Mouse (Mus musculus): ENCODE measurements around the gene Pcgf2. TPM values are rescaled to one million over a fixed set of nuclear protein-coding genes. Genes with fewer than 3 reads are reported as not detected.

Pcgf2 gene
- total RNA-seq, 2 experiments from 2014 or later: 1.7 to 2.9 TPM

DNA sequence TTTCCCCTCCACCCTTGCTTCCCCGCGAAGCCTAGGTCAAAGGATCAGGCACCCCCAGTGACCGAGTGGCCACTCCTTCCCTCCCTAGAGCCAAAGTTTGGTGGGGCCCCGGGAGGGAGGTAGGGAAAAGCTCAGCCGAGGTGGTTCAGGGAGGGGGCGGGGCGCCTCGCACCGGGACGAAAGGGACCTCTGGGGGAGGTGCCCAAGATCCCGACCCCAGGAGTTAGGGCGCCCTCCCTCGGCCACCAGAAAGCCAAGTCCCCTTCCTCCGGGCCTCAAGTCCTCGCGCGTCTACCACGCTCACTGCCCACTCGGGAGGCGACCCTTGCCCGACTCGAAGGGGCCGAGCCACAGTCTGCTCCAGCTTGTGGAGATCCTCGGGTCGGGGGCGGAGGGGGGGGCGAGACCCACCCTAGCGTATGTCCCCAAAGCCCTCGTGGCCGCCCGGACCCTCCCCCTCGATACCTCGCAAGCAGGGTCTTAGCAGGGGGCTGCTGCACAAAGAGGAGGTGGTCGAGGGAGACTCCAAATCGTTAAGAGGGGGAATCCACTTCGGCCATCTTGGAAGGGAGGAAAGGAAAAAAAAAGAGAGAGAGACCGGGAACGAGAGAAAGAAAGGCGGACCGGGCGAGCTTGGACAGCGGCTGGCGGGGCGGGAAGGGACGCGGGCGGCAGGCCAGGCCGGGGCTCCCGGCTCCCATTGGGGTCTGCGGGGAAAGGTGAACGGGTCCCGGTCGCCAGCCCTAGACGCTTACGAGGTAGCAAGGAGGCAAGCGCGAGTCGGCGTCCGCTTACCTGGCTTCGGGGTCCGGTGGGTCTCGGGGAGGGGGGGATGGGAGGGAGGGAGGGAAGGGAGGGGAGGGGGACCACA, 1.3 kb downstream of the Pcgf2 start:
- Histone ChIP-seq H3K27ac (peak overlapping the region; percentile 91), H3K4me3 (peak overlapping the region; percentile 91)
- peak; percentile 55 for TF ChIP-seq CTCF (IDR thresholded peaks at IDR 0.05)
- DNase-seq: peak; percentile 80
- intact Hi-C loops (cut with DNase I): loop anchor here (1.0 kb wide), 1 partner anchor 41 kb away; no protein-coding TSS in a partner anchor

- no peak for DNase-seq
- Histone ChIP-seq H3K4me3 (peak overlapping the region; percentile 91), H3K27ac (peak overlapping the region; percentile 91)
- no peak for TF ChIP-seq CTCF (IDR thresholded peaks at IDR 0.05)
- intact Hi-C loops (cut with DNase I): loop anchor here (1.0 kb wide), 1 partner anchor 40 kb away; no protein-coding TSS in a partner anchor
These were observed 2.3 kb downstream of the Pcgf2 start for GRCm38 (mm10) chr11:97697891-97698529.

- DNase-seq: no peak
- H3K4me3 ChIP-seq: peak overlapping the region; percentile 91
- no peak for TF ChIP-seq CTCF (IDR thresholded peaks at IDR 0.05)
- intact Hi-C loops (cut with DNase I): no loop called here
- 0 out of 2 replicates have a peak overlapping the region, but pooled peaks have one; percentile 91 for H3K27ac ChIP-seq
These were observed 3.0 kb downstream of the Pcgf2 start for GRCm38 (mm10) chr11:97697199-97697890.

DNA sequence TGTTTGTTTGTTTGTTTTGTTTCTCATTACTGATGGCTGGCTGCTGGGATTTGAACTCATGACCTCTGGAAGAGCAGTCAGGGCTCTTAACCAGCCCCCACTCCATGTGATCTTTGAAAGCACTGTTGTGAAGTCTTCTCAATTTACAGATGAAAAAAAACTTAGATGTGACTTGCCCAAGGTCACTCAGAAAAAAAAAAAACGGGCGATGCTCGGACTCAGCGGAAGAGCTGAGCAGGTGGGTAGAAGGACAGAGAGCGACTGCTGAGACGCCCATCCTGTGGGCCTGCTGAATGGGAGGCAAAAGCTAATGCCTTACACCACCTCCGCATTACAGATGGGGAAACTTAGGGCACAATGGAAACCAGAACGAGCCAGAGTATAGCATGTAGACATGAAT, 3.6 kb downstream of the Pcgf2 start:
- intact Hi-C loops (cut with DNase I): no loop called here
- no peak overlapping the region for H3K27ac ChIP-seq
- H3K4me3 ChIP-seq: no peak overlapping the region
- no peak for TF ChIP-seq CTCF (IDR thresholded peaks at IDR 0.05)
- no peak for DNase-seq

GRCm38 (mm10) chr11:97695712-97696401, 4.4 kb downstream of the Pcgf2 start:
- H3K27ac ChIP-seq: peak overlapping the region; percentile 8; the same call in 1 of the 2 replicates
- no peak for TF ChIP-seq CTCF (IDR thresholded peaks at IDR 0.05)
- DNase-seq: peak; percentile 15
- intact Hi-C loops (cut with DNase I): no loop called here
- H3K4me3 ChIP-seq: no peak overlapping the region

GRCm38 (mm10) chr11:97694921-97695711, 5.2 kb downstream of the Pcgf2 start:
- peak; percentile 38 for DNase-seq
- no peak for TF ChIP-seq CTCF (IDR thresholded peaks at IDR 0.05)
- peak overlapping the region; percentile 25; the same call in 1 of the 2 replicates for H3K27ac ChIP-seq
- intact Hi-C loops (cut with DNase I): no loop called here
- no peak overlapping the region for H3K4me3 ChIP-seq

DNA sequence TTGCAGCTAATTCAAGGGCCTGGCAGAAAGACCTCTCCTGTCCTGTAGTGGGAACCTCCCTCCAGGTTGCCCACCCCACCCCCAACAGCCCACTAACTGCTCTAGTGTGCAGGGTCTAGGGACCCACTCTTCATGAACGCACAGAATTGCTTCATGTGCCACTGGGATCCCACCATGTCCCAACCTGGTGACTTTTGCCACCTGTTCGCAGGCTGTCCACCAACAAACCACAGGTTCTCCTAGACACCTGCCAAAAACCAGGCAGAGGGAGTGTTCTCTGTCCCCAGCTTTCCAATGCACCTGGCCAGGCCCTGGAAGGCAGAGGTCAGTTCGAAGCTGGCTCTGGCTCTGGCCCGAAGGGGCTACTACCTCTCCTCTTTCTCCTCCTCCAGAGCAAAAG, 5.9 kb downstream of the Pcgf2 start:
- DNase-seq: no peak
- no peak overlapping the region for H3K27ac ChIP-seq
- no peak overlapping the region for H3K4me3 ChIP-seq
- no peak for TF ChIP-seq CTCF (IDR thresholded peaks at IDR 0.05)
- intact Hi-C loops (cut with DNase I): no loop called here

- H3K4me3 ChIP-seq: no peak overlapping the region
- no peak overlapping the region for H3K27ac ChIP-seq
- peak; percentile 93 for TF ChIP-seq CTCF (IDR thresholded peaks at IDR 0.05)
- intact Hi-C loops (cut with DNase I): loop anchor here (1.0 kb wide), 1 partner anchor 45 kb away; no protein-coding TSS in a partner anchor
- DNase-seq: peak; percentile 64
These were observed 10.4 kb downstream of the Pcgf2 start for GRCm38 (mm10) chr11:97689861-97690260.

GRCm38 (mm10) chr11:97687061-97687460, 13.2 kb downstream of the Pcgf2 start:
- no peak for TF ChIP-seq CTCF (IDR thresholded peaks at IDR 0.05)
- peak overlapping the region; percentile 91 for H3K27ac ChIP-seq
- H3K4me3 ChIP-seq: peak overlapping the region; percentile 76
- DNase-seq: peak; percentile 16
- intact Hi-C loops (cut with DNase I): no loop called here

GRCm38 (mm10) chr11:97686322-97686908, 13.9 kb downstream of the Pcgf2 start:
- intact Hi-C loops (cut with DNase I): no loop called here
- no peak for TF ChIP-seq CTCF (IDR thresholded peaks at IDR 0.05)

More at GRCm38 (mm10) chr11:97686322-97686908, 13.9 kb downstream of the Pcgf2 start:
- H3K4me3 ChIP-seq: peak overlapping the region; percentile 76
- peak; percentile 26 for DNase-seq
- H3K27ac ChIP-seq: peak overlapping the region; percentile 91

Measured in gastrocnemius, adult 2 months (tissue).